Mouse (Mus musculus): ENCODE results near the gene Col1a2. TPM values are rescaled to one million over a fixed set of nuclear protein-coding genes. Genes with fewer than 3 reads are reported as not detected.
A peak's percentile ranks its signal among the peaks of the same experiment; 100 is the strongest.

Gene Col1a2
- polyA plus RNA-seq (2015; fragmentation: Nextera tagmentation; extraction: Ambion mirVana): 820 and 892 TPM in 2 replicates

DNA sequence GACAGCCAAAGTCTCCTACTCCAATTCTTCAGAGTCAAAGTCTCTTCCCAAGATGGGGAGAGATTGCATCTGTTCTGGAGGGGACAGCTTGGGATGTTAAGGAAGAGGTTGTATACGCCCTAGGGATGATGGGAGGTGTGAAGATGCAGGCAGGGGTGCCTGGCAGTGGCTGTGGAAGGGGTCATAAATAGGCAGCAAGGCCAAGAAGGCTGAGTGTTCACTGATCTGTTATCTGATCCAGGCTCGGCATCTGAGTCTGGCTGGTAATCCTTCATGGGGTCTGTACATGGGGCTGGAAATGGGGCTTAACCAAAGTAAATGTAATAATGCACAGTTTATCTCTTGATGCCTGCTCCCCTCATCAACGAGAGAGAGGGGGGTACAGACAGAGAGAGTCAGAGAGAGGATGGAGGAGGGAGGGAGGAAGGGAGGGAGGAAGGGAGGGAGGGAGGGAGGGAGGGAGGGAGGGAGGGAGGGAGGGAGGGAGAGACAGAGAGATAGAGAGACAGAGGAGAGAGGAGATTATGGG is at the start of gene Col1a2:
Gene Col1a2 (plus strand): TSS at position 212 of the 529 bp plus-strand sequence.
- Histone ChIP-seq H3K4me3 (peak within 1 kb of the TSS; percentile 62), H3K4me1 (peaks cover 25% of the 10 kb centered on the region), H3K27ac (peak within 1 kb of the TSS; percentile 96), H3K36me3 (peaks cover 3% of the 10 kb centered on the region; the same call in 1 of the 2 replicates), H3K9me3 (no peaks in the 10 kb centered on the region), H3K9ac (peak within 1 kb of the TSS; percentile 84), H3K4me2 (peak within 1 kb of the TSS; percentile 74), H3K27me3 (no peaks in the 10 kb centered on the region)
- ATAC-seq (ENCODE audit: insufficient number of reproducible peaks, insufficient read depth, low FRiP score, low TSS enrichment, low read depth): no peak
- WGBS: 8% methylated on average over 3 of the region's 3 CpGs

DNA sequence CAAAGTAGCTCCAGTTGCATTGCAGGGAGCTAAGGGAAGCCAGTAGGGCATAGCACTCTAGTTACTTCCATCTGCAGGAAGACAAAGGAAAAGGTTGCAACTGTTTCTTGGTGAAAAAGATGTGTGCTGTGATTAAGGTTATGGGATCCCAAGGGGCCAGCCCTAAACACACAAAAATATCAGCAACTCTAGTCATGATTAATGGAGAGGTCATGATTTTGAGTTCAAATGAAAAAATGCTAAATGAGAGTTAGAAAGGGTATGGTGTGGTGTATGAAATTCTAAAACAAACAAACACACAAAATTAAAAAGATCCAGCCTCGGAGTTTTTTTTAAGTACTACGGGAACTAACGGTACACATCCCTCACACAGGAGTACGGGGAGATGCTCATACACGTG is 49.1 kb upstream of the Col1a2 start:
- Histone ChIP-seq H3K4me3 (no peak overlapping the region), H3K9ac (no peak overlapping the region), H3K4me2 (no peak overlapping the region), H3K4me1 (peaks cover 28% of the 10 kb centered on the region), H3K27ac (peak overlapping the region; percentile 99), H3K36me3 (no peaks in the 10 kb centered on the region), H3K27me3 (no peaks in the 10 kb centered on the region), H3K9me3 (no peaks in the 10 kb centered on the region)
- ATAC-seq (ENCODE audit: insufficient number of reproducible peaks, insufficient read depth, low FRiP score, low TSS enrichment, low read depth): no peak
- 30% methylated on average over 5 of the region's 5 CpGs for WGBS

DNA sequence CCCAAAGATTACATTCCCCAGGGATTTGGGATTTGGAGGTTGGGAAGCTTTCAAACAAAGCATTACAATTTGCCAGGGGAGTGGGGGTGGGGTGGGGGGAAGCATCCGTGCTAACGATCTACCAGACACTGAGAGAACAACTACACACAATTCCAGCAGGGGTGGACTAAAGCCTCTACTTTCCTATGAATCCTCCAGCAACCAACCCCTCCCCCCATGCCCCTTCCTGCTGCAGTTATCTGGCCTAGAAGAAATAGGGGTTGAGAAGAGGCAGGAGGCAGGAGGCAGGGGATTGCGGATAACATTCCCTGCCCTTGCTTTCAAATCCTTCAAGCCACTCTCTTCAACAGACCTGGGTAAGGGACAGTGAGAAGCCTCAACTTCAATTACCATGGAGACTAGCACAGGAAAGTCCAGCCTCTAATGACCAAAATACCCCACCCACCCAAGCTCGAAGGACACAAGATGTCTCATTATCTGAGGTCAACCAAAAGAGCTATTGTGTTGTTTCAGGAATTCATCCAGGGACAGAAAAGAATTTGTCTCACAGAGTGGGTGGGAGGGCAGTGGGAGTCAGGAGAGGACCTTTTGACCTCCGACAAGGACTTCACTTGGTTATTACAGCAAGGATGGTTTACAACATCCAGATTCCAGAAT is 48.5 kb upstream of the Col1a2 start:
- ATAC-seq (ENCODE audit: insufficient number of reproducible peaks, insufficient read depth, low FRiP score, low TSS enrichment, low read depth): no peak

DNA sequence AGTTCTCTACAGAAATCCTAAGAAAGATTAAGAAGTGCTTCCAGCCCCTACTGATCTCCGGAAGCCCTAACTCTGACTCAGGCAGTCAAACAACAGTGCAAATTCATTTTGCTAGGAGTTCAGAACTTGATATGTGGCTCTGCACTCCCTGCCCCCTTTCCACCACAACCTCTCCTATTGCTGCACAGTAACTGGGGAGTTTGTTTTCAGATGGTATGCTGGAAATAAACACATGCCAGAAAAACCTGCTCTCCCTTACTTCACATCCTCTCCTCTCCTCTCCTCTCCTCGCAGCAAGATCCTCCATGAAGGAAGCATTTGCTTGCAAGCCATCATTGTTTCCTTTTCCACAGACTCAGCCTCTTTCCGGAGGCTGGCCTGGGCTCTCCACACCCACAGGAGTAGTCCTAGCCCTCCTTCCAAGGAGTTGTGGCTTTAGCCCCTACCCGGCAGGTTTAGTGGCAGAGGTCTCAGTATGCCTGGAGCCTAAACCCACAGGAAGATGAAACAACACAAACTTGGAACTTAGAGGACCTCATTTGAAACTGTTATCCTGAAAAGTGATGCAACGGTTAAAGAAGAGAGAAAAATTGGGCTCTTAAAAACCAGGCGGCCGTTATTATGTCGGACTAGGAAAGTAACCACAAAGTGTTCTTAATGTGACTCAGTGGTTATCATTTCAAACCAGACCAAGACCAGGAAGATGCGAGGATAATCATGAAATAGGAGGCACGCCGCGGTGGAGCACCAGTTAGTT is 47.7 kb upstream of the Col1a2 start:
- no peak overlapping the region; the same call in 1 of the 2 replicates for H3K4me3 ChIP-seq

More for the DNA sequence above, 48.5 kb upstream of the Col1a2 start:
- Histone ChIP-seq H3K4me2 (peak overlapping the region; percentile 52), H3K9me3 (no peaks in the 10 kb centered on the region), H3K27ac (peak overlapping the region; percentile 99), H3K4me3 (no peak overlapping the region), H3K4me1 (peaks cover 28% of the 10 kb centered on the region), H3K36me3 (no peaks in the 10 kb centered on the region), H3K9ac (0 out of 2 replicates have a peak overlapping the region, but pooled peaks have one; percentile 27), H3K27me3 (no peaks in the 10 kb centered on the region)
- 16% methylated on average over 5 of the region's 5 CpGs for WGBS

DNA sequence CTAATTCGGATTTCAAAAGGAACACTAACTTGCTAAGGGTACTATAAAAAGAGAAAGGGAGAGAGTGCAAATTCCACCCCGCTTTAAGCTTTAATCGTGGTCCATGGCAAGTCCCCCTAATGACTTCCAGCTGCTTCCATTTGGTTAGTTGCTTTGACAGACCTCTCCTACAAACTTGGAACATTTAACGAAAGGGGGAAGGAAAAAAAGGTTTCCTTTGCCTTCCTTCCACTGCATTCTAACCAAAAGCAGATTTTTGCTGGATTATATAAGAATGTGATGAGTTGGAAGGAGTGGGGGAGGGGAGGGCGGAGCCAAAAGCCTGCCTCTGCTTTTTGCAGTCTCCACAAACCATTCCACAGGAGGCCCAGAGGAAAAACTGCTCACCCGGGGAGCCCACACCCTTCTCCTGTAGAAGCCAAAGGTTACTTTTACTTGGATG is 47.0 kb upstream of the Col1a2 start:
- H3K9ac ChIP-seq: no peak overlapping the region
- H3K4me1 ChIP-seq: peaks cover 28% of the 10 kb centered on the region
- no peaks in the 10 kb centered on the region for H3K36me3 ChIP-seq
- 13% methylated on average over 6 of the region's 6 CpGs for WGBS
- ATAC-seq (ENCODE audit: insufficient number of reproducible peaks, insufficient read depth, low FRiP score, low TSS enrichment, low read depth): peak; percentile 81
- H3K4me3 ChIP-seq: no peak overlapping the region
- H3K9me3 ChIP-seq: no peaks in the 10 kb centered on the region
- peak overlapping the region; percentile 99 for H3K27ac ChIP-seq
- peak overlapping the region; percentile 52 for H3K4me2 ChIP-seq
- no peaks in the 10 kb centered on the region for H3K27me3 ChIP-seq

More for the DNA sequence above, 47.7 kb upstream of the Col1a2 start:
- H3K4me1 ChIP-seq: peaks cover 28% of the 10 kb centered on the region
- H3K27me3 ChIP-seq: no peaks in the 10 kb centered on the region
- no peaks in the 10 kb centered on the region for H3K36me3 ChIP-seq
- peak; percentile 65; the same call in 1 of the 2 replicates for ATAC-seq (ENCODE audit: insufficient number of reproducible peaks, insufficient read depth, low FRiP score, low TSS enrichment, low read depth)
- no peaks in the 10 kb centered on the region for H3K9me3 ChIP-seq
- H3K9ac ChIP-seq: 0 out of 2 replicates have a peak overlapping the region, but pooled peaks have one; percentile 27
- peak overlapping the region; percentile 99 for H3K27ac ChIP-seq
- 22% methylated on average over 12 of the region's 12 CpGs for WGBS
- H3K4me2 ChIP-seq: peak overlapping the region; percentile 52

DNA sequence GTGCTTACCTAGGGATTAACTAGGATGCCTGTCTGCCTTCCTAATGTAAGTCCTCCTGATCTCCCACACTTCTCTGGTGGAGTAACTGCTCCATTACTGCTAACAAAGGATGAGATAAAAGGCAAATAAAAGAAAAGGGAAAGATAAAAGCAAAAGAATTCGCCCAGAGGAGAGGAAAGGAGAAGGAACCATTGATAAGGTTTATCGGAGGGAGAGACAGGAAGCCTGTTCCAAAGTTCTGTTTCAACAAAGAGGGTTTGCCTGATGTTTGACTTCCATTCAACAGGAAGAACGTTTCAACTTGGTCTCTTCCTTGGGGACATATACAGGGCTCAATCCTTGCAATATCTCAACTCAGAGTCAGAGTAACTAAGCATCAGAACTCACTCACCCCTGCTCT is 39.3 kb upstream of the Col1a2 start:
- no peak for ATAC-seq (ENCODE audit: insufficient number of reproducible peaks, insufficient read depth, low FRiP score, low TSS enrichment, low read depth)
- no peaks in the 10 kb centered on the region for H3K27me3 ChIP-seq
- no peaks in the 10 kb centered on the region for H3K4me1 ChIP-seq
- H3K27ac ChIP-seq: no peak overlapping the region
- H3K4me3 ChIP-seq: no peak overlapping the region
- 38% methylated on average over 3 of the region's 3 CpGs for WGBS
- H3K9me3 ChIP-seq: no peaks in the 10 kb centered on the region
- H3K9ac ChIP-seq: no peak overlapping the region
- H3K36me3 ChIP-seq: no peaks in the 10 kb centered on the region
- no peak overlapping the region for H3K4me2 ChIP-seq

DNA sequence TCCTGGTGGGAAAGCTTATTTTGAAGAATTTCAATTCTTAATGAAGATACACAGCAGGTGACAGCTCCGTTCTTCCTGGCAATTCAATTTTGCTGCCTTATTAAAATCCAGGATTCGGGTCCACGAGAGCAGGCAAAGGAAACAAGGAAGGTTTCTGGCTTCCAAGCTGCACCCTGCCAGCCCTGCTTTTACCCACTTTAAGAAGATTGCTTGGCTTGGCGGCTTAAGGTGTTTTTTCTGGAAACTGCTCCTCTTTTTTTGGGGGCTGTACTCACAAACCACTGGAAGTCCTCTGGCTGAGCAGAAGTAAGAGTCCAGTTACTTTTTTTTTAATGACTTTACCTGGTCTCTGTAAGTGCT is 21.1 kb upstream of the Col1a2 start:
- Histone ChIP-seq H3K36me3 (no peaks in the 10 kb centered on the region), H3K27ac (peak overlapping the region; percentile 88), H3K9me3 (no peaks in the 10 kb centered on the region), H3K4me2 (peak overlapping the region; percentile 42), H3K9ac (no peak overlapping the region), H3K4me1 (peaks cover 43% of the 10 kb centered on the region), H3K27me3 (no peaks in the 10 kb centered on the region), H3K4me3 (no peak overlapping the region)
- 0 out of 2 replicates have a peak, but pooled peaks have one; percentile 21 for ATAC-seq (ENCODE audit: insufficient number of reproducible peaks, insufficient read depth, low FRiP score, low TSS enrichment, low read depth)
- WGBS: 37% methylated on average over 4 of the region's 4 CpGs

DNA sequence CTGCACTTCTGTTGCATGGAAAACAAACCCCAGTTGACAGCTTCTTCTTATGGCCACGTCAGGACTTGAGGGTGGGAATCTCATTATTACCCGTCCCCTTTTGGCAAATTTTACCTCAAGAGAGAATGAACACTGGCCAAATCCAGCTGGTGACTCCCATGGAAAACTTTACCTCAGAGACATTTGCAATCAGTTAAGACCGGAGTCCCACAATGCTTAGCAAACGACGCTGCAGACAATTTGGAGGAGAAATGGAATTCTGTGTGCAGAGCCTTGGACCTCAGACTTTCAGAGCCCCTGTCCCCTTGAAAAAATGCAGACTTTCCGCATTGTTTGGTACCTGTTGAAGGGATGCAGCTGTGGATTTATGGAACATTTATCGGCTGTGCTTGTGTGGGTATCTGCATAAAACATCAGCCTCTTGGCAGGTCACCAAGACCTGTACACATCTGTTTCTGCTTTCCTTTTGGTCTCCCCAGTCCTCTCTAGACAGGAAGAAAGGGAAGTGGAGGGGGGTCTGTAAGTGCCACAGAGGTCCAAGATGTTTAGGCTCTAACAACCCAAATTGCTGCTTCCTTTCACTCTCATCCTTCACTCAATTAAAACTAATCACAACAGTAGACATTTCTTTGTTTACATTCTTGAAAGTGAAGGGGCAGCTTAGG is 20.5 kb upstream of the Col1a2 start:
- 17% methylated on average over 7 of the region's 7 CpGs for WGBS
- peak; percentile 70 for ATAC-seq (ENCODE audit: insufficient number of reproducible peaks, insufficient read depth, low FRiP score, low TSS enrichment, low read depth)
- H3K9ac ChIP-seq: no peak overlapping the region

DNA sequence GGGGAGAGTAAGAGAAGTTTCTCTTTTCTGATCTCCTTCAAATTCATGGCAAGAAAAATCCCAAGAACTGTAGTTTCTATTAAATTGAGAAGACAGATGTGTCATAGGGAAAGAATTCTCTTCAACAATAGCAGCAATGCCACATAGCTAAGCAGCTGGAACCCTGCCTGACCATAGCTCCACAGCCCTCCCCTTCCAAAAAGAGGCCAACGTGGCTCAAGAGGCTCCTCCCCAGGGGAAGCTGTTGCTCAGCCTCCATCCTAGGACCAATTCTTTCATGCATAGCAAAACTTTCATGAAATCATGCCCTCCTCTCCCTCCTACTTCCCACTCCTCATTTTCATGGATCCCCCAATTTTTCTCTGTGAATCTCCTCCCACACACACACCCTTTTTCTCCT is 16.3 kb upstream of the Col1a2 start:
- no peaks in the 10 kb centered on the region for H3K9me3 ChIP-seq
- H3K27ac ChIP-seq: peak overlapping the region; percentile 96
- H3K4me3 ChIP-seq: 0 out of 2 replicates have a peak overlapping the region, but pooled peaks have one; percentile 9
- peaks cover 61% of the 10 kb centered on the region for H3K4me1 ChIP-seq
- H3K36me3 ChIP-seq: no peaks in the 10 kb centered on the region
- WGBS: 9% methylated on average over 1 of the region's 1 CpGs
- no peak overlapping the region for H3K9ac ChIP-seq
- H3K27me3 ChIP-seq: no peaks in the 10 kb centered on the region
- ATAC-seq (ENCODE audit: insufficient number of reproducible peaks, insufficient read depth, low FRiP score, low TSS enrichment, low read depth): no peak
- peak overlapping the region; percentile 51 for H3K4me2 ChIP-seq

More for the DNA sequence above, 20.5 kb upstream of the Col1a2 start:
- Histone ChIP-seq H3K4me2 (peak overlapping the region; percentile 42), H3K27me3 (no peaks in the 10 kb centered on the region), H3K27ac (peak overlapping the region; percentile 88), H3K9me3 (no peaks in the 10 kb centered on the region), H3K36me3 (no peaks in the 10 kb centered on the region), H3K4me3 (no peak overlapping the region), H3K4me1 (peaks cover 48% of the 10 kb centered on the region)

DNA sequence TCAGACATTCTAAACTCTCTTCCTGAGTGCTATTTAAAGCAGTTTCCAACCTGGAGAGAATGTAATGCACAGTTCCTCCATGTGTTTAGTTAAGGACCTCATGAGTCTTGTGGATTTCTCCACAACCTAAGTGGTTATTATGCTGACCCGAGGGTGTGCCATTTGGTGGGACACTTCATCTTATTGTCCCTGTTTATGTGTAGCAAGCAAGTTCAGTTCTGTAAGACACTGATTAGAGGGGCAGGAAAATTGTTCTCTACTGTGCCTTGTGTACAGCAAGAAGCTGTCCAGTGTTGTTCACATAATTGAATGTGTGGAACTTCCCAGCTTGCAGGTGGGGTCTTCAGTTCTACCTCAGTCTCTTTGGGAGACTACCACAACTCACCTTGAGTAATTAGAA is 15.6 kb upstream of the Col1a2 start:
- H3K27me3 ChIP-seq: no peaks in the 10 kb centered on the region
- H3K36me3 ChIP-seq: no peaks in the 10 kb centered on the region
- H3K4me1 ChIP-seq: peaks cover 55% of the 10 kb centered on the region
- H3K4me3 ChIP-seq: peak overlapping the region; percentile 9
- no peaks in the 10 kb centered on the region for H3K9me3 ChIP-seq
- no peak for ATAC-seq (ENCODE audit: insufficient number of reproducible peaks, insufficient read depth, low FRiP score, low TSS enrichment, low read depth)
- H3K9ac ChIP-seq: no peak overlapping the region
- peak overlapping the region; percentile 96 for H3K27ac ChIP-seq
- peak overlapping the region; percentile 51 for H3K4me2 ChIP-seq
- 30% methylated on average over 1 of the region's 1 CpGs for WGBS
